Mouse (Mus musculus) kidney, adult 18-20 months (tissue): ENCODE results near the gene Tmem163.

Experiments used
- DNase-seq: peaks from one replicate; pipeline ENCODE4 v3.0.0; 2021

Gene Tmem163

GRCm38 (mm10) chr1:127642976-127643769 lies 36.2 kb downstream of the Tmem163 start:
- no peak for DNase-seq

DNA sequence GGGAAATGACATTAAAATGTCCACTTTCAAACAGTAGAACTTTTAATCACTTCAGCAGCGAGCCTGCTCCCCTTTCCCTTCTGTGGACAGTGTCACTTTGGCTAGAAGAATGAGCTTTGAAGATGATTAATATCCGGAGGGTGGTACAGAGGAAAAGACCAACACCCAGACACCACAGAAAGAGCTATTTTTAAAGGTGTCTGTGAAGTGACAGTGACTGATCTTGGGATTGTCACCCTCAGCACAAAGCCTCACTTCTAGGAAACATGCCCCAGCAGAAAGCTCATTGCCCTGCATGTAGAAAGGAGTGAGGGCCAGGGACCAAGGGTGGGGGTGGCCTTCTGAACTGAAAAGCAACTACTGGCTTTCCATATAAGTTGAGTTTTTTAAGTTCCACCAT lies 41.4 kb downstream of the Tmem163 start:
- no peak for DNase-seq

- DNase-seq = no peak
These were observed 52.2 kb downstream of the Tmem163 start for GRCm38 (mm10) chr1:127627151-127627550.

DNA sequence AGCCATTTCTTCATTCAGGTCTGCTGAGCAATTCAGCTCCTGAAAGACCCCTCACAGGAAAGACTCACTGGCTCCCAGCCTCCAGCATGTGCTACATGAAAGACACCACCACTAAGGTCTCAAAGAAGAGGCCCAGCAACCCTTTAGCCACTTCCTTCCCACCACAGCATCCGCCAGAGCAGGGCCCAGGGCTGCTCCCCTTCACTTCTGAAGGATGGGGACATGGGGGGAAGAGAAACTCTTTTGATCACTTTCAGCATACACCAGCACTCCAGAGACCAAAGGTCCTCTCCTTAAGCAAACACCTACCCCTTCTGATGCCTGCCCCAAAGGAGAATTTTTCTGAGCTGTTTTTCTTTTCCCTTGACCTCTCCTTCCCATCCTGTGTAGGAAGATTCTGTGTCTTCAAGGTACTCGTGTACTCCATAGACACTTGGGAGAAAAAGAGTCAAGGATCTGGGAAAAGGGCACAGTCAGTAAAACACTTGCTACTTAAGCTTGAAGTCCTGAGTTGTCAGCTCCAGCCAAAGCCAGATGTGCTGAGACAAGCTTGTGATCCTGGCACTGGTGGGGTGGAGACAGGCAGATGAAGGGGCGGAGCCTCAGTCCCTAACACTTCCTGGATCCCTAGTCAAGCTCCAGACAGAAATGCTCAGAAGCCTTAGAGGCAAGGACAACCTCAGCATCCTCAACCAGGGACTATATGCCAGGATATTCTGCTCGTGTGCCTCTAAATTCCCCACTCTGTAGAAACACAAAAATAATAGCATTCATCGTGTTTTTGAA lies 53.6 kb downstream of the Tmem163 start:
- no peak for DNase-seq

DNA sequence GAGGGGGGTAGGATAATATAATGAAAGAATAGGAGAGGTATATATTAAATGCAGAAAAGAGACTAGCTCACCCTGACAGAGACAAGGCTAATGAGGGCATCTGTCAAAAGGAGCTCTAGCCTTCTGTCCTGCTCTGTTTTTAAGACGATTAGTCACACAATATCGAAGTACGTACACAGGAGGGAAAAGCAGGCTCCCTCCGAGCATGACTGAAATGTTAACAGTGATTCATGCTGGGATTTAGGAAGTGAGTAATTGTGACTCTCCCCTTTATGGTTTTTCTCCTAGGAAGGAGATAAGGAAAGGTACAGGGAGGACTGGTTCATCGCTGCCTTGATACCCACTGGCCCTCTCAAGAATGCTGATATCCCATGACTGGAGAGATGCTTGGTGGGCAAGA lies 57.0 kb downstream of the Tmem163 start:
- DNase-seq = no peak

GRCm38 (mm10) chr1:127619036-127619435 lies 60.3 kb downstream of the Tmem163 start:
- no peak for DNase-seq

DNA sequence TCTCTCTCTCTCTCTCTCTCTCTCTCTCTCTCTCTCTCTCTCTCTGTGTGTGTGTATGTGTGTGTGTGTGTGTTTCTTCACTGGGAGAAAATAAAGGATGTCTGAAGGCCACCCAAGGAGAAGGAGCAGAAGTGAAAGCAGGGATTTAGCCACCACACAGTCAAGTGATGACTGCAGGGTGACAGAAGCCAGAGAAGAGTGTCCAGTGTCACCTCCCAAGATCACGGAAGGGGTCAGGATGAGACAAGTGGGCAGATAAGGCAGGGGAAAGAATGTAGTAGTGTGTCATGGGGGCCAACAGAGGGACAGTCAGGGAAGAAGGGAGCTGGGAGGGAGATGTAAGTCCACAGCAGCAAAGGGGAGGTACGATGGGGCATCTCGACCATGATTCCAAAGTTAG lies 69.0 kb downstream of the Tmem163 start:
- no peak for DNase-seq

- DNase-seq = no peak
These were observed 69.5 kb downstream of the Tmem163 start for GRCm38 (mm10) chr1:127609814-127610213.

DNA sequence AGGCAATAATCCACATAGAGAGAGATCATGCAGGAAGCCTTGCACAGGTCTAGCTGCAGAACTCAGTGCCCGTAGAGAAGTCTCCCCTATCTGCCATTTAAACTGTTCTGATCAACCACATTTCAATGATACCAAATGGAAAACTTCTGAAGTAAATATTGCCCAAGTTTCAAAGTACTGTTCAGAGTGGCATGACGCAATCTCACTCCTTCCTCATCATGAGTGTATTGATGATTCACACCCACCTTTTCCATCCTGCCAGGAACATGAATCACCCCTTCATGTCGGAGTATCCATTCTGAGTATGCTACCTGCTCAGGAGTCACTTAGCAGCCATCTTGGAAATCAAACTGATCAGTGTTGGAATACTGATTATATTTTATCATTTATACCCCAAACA lies 71.0 kb downstream of the Tmem163 start:
- DNase-seq = no peak

DNA sequence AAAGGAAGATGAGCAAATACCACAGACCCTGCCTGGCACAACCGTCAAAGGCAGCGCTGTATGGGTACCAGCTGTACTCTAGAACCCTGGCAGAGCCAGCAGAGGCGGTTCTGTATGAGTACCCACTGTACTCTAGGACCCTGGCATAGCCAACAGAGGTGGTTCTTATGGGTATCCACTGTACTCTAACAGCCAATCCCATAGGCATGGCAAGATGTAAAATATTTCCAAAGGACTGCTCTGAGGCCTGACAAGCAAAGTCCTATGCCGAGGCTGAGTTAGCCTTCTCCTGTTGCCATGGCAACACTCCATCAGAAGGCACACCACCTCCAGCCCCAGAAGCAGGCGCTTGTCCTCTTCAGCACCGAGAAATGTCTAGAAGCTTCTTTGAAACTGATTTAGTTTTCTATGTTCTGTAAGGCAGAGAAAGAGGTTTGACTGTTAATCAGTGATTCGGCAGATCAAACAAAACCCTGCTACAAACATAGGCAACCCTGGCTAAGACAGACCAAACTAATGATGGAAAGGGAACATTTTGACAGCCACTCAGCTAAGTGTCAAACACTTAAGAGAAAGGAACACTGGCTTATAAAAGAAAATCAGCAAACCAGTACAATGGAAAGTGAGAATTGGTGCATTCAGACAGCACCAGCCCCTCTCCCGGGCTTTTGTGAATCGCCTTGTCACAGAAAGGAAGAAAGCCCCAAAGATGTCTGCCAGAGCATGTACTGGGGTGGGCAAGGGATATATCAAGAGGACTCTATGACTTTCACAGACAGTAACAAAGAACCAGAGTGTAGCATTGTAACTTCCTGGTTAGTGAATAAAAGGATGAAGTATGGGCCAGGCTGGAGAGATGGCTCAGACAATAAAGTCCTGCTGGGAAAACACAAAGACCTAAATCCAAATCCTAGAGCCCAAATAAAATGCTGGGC lies 75.4 kb downstream of the Tmem163 start:
- no peak for DNase-seq

DNA sequence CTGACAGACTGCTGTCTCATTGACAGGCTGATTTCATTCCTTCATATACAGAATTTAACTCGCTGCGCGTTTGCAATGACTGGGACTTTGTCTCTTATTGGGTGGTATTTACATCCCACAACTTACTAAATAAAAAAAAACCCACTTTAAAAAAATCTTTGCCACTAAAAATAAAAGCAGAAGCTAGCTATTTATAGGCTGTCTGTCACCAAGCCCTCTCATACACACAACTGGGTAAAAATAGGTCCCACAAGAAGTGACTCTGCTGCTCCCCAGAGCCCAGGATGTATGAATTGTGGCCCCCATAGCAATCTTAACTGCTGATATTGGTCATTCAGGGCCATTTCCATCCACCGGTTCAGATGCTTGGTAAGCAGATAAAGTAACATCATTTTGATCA lies 83.2 kb downstream of the Tmem163 start:
- DNase-seq = no peak

DNA sequence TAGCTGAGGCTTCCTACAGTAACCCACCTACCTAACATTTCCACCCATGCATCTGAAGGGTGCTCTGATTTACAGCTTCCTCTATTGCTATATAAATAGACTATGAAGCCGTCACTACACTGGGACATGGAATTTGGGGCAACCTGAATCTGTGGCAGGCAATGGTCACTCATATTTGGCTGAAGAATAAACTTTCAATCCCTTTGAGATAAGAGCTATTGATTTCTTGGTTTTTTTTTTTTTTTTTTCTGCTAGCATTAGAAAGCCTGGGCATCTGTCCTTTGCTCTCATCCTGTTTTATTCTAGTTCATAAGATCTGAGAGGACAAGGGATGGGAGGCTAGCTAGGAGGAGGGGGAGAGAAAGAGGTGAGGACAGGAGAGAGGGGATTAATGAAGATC lies 83.6 kb downstream of the Tmem163 start:
- no peak for DNase-seq

- DNase-seq = no peak
These were observed 89.8 kb downstream of the Tmem163 start for GRCm38 (mm10) chr1:127589542-127589941.

DNA sequence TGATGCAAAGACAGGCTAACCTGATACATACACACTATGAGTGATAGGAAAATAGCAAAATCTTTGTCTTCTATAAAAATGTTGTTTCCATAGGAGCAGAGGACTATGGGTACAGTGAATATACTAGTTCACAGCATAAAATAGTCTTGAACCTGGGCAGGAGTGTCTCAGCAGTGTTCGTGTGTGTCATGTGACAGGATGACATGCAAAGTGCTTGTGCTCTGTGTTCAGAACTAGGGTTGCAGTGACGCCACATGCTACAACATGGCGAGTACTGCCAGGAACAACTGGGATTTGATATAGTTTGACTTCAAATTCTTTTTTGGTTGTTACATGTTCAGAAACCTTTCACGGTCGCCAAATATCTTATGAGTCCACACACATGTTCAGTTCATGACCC lies 92.3 kb downstream of the Tmem163 start:
- DNase-seq = no peak

- no peak for DNase-seq
These were observed 93.2 kb downstream of the Tmem163 start for GRCm38 (mm10) chr1:127586156-127586555.

GRCm38 (mm10) chr1:127577981-127578380 lies 101.4 kb downstream of the Tmem163 start:
- no peak for DNase-seq

DNA sequence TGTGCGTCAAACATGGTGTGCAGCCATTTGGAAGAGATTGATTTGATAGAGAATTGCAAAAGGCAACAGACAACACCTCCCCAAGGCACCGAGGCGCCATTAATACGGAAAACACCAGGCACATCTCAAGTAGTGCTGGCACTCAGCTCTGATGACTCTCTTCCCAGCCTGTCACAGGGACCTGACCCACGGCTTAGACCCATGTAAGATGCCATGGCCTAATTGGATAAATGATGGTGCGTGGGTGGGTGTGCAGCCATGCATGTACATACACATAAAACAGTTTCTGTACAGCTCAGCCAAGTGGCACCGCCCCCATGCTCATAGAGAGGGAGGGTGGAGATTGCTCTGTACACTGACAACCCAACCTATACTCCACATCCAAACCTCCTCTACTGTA lies 102.3 kb downstream of the Tmem163 start:
- DNase-seq = no peak

DNA sequence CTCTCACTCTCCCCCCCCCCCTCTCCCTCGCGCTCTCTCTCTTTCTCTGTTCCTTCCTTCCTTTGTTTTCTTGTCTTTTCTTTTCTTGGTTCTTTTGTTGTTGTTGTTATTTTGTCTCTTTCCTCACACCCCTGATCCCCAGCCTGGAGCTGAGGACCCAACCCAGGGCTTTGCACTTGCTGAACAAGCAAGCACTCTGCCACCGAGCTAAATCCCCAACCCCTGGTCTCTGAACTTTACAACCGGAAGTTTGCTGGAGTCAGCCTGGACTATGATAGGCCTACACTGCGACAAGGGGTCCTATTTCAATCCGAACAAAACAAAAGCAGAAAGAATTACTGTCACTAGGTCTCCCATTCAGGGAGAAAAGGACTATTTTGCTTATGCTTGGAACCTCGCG lies 102.8 kb downstream of the Tmem163 start:
- no peak for DNase-seq

GRCm38 (mm10) chr1:127576143-127576542 lies 103.2 kb downstream of the Tmem163 start:
- DNase-seq = no peak

GRCm38 (mm10) chr1:127575692-127576091 lies 103.7 kb downstream of the Tmem163 start:
- DNase-seq = no peak

GRCm38 (mm10) chr1:127573186-127573585 lies 106.2 kb downstream of the Tmem163 start:
- DNase-seq = no peak

DNA sequence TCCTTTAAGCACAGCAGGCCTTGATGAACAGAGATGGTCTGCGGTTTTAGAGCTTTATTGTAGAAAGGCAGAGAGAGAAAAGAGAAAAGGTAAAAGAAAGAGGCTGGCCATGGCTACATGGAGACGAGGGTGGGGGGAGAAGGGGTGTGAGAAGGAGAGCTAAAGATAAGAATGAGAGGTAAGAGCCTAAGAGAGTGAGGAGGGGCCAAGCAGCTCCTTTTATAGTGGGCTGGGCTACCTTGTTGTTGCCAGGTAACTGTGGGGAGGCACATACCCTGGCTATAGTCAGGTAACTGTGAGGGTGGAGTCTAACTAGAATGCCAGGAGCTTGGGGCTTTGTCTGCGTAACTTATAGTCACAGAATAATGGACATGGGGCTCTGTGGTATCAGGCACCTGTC lies 110.7 kb downstream of the Tmem163 start:
- no peak for DNase-seq

GRCm38 (mm10) chr1:127556486-127556845 lies 122.9 kb downstream of the Tmem163 start:
- DNase-seq = no peak
